Mouse (Mus musculus) olfactory bulb, adult 2 months (tissue): ENCODE measurements around the gene Cst9.

Experiments
- CTCF ChIP-seq: fragments of 200-500 bp; IDR thresholded peaks from 2 replicates; pipeline ENCODE4 v1.5.1; 2012; ENCODE audit warnings: low read depth, mild to moderate bottlenecking, low read length, moderate library complexity; ENCODE audit not compliant: insufficient read depth
- POLR2A ChIP-seq: fragments of 200-500 bp; IDR thresholded peaks from 2 replicates; pipeline ENCODE4 v1.6.1; 2012; ENCODE audit warnings: mild to moderate bottlenecking, low read depth, low read length, moderate library complexity; ENCODE audit not compliant: insufficient read depth

GRCm38 (mm10) chr2:148806696-148807095, 28.3 kb upstream of the Cst9 start:
- TF ChIP-seq CTCF, result no peak
- TF ChIP-seq POLR2A, result no peak
